Mouse (Mus musculus): ENCODE data around the gene Adgrg4.

- TF ChIP-seq CTCF (IDR thresholded peaks at IDR 0.05; ENCODE audit: borderline replicate concordance, control insufficient read depth, extremely low read depth, insufficient read depth, low read length, poor library complexity), result no peak
- TF ChIP-seq POLR2A (IDR thresholded peaks at IDR 0.05; ENCODE audit: control insufficient read depth, extremely low read depth, insufficient read depth, low read length, poor library complexity), result no peak
These were observed 173.9 kb downstream of the Adgrg4 start for GRCm38 (mm10) chrX:57043869-57044268.

Measured in thymus, adult 2 months (tissue).